Mouse (Mus musculus) spleen, adult 2 months (tissue): ENCODE results near the gene Upk1a.

Source experiments
- CTCF ChIP-seq: fragments of 200-500 bp; IDR thresholded peaks from 2 replicates; pipeline ENCODE4 v1.5.1; 2011; ENCODE audit warnings: mild to moderate bottlenecking, inconsistent platforms; ENCODE audit not compliant: insufficient read depth, insufficient read length, insufficient replicate concordance; ENCODE audit errors: extremely low read depth
- POLR2A ChIP-seq: fragments of 200-500 bp; IDR thresholded peaks from 2 replicates; pipeline ENCODE4 v1.6.1; 2011; ENCODE audit warnings: low read depth, low read length, inconsistent platforms

DNA sequence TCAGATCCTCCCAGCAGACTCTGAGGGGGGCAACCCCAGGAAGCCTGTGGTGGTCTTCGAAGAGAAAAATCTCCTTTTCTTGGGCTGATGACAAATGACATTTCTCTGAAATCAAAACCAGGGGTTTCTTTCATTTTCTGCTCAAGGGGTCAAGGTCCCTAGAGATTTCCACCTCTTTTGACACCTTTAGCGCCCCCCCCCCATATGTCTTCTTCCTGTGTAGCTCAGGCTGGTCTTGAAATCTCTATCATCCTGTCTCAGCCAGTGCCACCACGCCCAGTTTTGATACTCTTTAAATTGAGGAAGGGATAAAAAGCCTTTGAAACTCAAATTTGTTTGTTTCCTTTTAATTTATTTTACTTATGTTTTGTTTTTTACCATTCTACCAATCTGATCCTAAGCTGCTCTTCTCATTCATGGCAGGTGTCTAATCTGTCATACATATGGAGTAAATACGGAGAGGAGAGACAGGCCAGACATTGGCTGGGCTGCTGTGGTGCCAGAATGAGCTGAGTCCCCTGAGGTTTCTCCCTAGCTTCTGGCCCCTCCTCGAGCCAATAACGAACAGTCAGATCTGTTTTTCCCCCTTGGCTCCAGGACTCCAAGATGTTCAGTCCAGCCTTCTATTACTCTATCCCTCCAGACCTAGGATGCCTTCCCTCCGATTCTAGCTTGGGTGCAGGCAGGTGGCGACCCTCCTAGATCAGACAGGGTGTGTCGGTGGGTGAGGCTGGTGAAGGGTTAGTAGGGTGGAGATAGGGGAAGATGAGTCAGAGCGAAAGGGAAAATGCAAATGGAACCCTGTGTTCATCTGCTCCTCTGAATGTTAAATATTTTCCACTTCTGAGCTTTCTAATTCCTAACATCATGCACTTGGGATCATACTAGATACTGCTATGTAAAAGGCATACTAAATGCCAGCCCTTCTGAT lies 18.8 kb downstream of the Upk1a start:
- TF ChIP-seq POLR2A (no peak), CTCF (no peak)
